Mouse (Mus musculus): Measurements from ENCODE around the gene Psmd1.

- TF ChIP-seq CTCF (IDR thresholded peaks at IDR 0.05; ENCODE audit: control insufficient read depth, insufficient read depth, low read length) (no peak), POLR2A (IDR thresholded peaks at IDR 0.05; ENCODE audit: borderline replicate concordance, control insufficient read depth, low read depth, low read length) (no peak)
Observed at GRCm38 (mm10) chr1:86154824-86155164, 90.6 kb downstream of the Psmd1 start.

Measured in bone marrow, adult 2 months (tissue).